ENCODE assay signal across 8 mouse cellular contexts in the genomic region with DNA sequence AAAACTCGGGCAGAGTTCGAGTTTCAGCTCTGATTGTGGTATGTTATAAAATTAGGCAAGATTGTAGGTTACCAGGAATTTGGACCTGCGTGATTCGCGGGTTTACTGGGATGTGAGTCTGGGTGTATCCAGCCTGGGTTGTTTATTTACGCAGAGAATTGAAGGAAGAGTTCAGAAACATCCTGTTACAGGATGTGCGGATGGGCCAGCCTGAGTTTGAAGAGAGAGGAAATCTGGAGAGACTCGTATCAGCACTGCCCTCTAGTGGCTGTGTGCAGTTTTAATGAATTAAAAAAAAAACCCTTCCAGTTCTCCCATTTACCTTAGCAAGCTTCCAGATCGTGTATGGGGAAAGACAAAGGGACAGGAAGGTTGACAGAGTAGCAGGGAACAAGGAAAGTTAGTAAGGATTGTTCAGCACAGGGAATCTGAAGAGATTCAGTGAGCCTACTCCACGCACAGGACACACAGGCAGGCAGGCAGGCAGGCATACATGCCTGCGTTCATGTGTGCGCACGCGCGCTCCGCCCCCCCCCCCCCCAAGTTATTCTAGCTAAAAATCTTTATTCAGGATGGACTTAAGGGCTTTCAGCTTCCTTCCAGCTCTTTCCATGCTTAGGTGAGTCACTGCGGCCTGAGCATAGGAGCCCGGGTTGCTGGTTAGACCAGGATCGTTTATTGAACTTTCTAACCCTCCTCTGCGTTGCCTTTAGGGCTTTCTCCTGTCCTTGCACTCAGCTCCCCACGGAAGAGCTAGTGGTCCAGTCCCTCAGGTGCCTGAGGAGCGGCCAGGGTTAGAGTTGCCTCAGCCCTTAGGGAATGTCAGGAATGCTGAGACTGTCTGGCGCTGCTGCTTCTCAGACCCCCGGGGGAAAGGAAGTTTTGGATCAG.
DNase-seq lines count a peak whose midpoint lies in the region; ATAC-seq lines count a peak whose summit lies in the region.

No protein-coding gene starts in this region.

- ATAC-seq in CD4-positive, CD25-positive, alpha-beta regulatory T cell, adult 4 months: peak; percentile 71
- ATAC-seq in intestine, embryonic 16.5 days: peak; percentile 73
- peak; percentile 79 for ATAC-seq in midbrain, embryonic 16.5 days

- no peaks in the 10 kb centered on the region for H3K27me3 ChIP-seq in intestine, embryonic 16.5 days (replicated peaks; ENCODE audit: control insufficient read depth, insufficient read depth, low read length)
- no peaks in the 10 kb centered on the region for H3K27me3 ChIP-seq in midbrain, embryonic 16.5 days (ENCODE audit: control insufficient read depth, insufficient read depth, low read depth, low read length)

- peaks cover 19% of the 10 kb centered on the region for H3K4me1 ChIP-seq in intestine, embryonic 16.5 days (ENCODE audit: control insufficient read depth, insufficient read depth, low read length)
- peaks cover 9% of the 10 kb centered on the region; the same call in 1 of the 2 replicates for H3K4me1 ChIP-seq in midbrain, embryonic 16.5 days (ENCODE audit: control insufficient read depth, insufficient read depth, low read length)

- H3K27ac ChIP-seq in intestine, embryonic 16.5 days (ENCODE audit: low read length): peak overlapping the region; percentile 54
- no peak overlapping the region for H3K27ac ChIP-seq in midbrain, embryonic 16.5 days (ENCODE audit: low read length)

- no peaks in the 10 kb centered on the region for H3K9me3 ChIP-seq in intestine, embryonic 16.5 days (ENCODE audit: control insufficient read depth, low read length)
- no peaks in the 10 kb centered on the region for H3K9me3 ChIP-seq in midbrain, embryonic 16.5 days (replicated peaks; ENCODE audit: control insufficient read depth, low read length, poor library complexity, severe bottlenecking)

- no peaks in the 10 kb centered on the region for H3K36me3 ChIP-seq in intestine, embryonic 16.5 days (ENCODE audit: control insufficient read depth, insufficient read depth, low read length)
- H3K36me3 ChIP-seq in midbrain, embryonic 16.5 days (ENCODE audit: control insufficient read depth, insufficient read depth, low read length): no peaks in the 10 kb centered on the region

- DNase-seq in adrenal gland, adult 18-20 months (ENCODE audit: low spot score in 2 of 2): peak; percentile 40 to 47
- DNase-seq in embryo, embryonic 10 days (ENCODE audit: low spot score): peak; percentile 84
- DNase-seq in heart, adult 11 months: peak; percentile 97
- DNase-seq in liver: peak; percentile 60
- DNase-seq in thymus, postnatal 4 days: peak; percentile 53

- peak overlapping the region; percentile 46 for H3K4me3 ChIP-seq in intestine, embryonic 16.5 days (ENCODE audit: low read length)
- H3K4me3 ChIP-seq in midbrain, embryonic 16.5 days (ENCODE audit: low read depth, low read length): peak overlapping the region; percentile 39

- WGBS in intestine, embryonic 16.5 days: 5% methylated on average over 24 of the region's 24 CpGs
- WGBS in midbrain, embryonic 16.5 days: 11% methylated on average over 20 of the region's 24 CpGs

- peak overlapping the region; percentile 50 for H3K9ac ChIP-seq in intestine, embryonic 16.5 days (ENCODE audit: low read depth, low read length)
- peak overlapping the region; percentile 45 for H3K9ac ChIP-seq in midbrain, embryonic 16.5 days (ENCODE audit: low read depth, low read length)

- peak overlapping the region; percentile 65 for H3K4me2 ChIP-seq in intestine, embryonic 16.5 days (ENCODE audit: low read depth, low read length)
- H3K4me2 ChIP-seq in midbrain, embryonic 16.5 days (ENCODE audit: low read length): peak overlapping the region; percentile 65

Comparison
In these comparisons a context has a peak if more than half of its experiments do, and no peak if none do; other contexts are left out.
1. DNase-seq: peak in every context shown above with its lines; median percentile 97 in heart, adult 11 months; 84 in embryo, embryonic 10 days; 60 in liver; 53 in thymus, postnatal 4 days; 44 in adrenal gland, adult 18-20 months.